Mouse (Mus musculus): ENCODE results near the gene Tns1. TPM values are rescaled to one million over a fixed set of nuclear protein-coding genes. Genes with fewer than 3 reads are reported as not detected.

The Tns1 gene
- polyA plus RNA-seq, 1 experiment from 2014 or later: 8.2 TPM

- no peak for ATAC-seq
Measured at GRCm38 (mm10) chr1:74153461-74154184, 29.4 kb upstream of the Tns1 start, which contains the start of gene Cxcr2. Gene Cxcr2 (plus strand): TSS chr1:74153989.

GRCm38 (mm10) chr1:74151091-74151490, 26.8 kb upstream of the Tns1 start:
- Histone ChIP-seq H3K27ac (ENCODE audit: low read length) (no peak overlapping the region), H3K27me3 (ENCODE audit: control insufficient read depth, insufficient read depth, low read depth, low read length) (no peaks in the 10 kb centered on the region), H3K9ac (ENCODE audit: low read depth, low read length) (no peak overlapping the region), H3K36me3 (ENCODE audit: control insufficient read depth, insufficient read depth, low read length) (no peaks in the 10 kb centered on the region), H3K4me3 (ENCODE audit: low read depth, low read length) (no peak overlapping the region), H3K9me3 (replicated peaks; ENCODE audit: control insufficient read depth, low read length, poor library complexity, severe bottlenecking) (no peaks in the 10 kb centered on the region), H3K4me1 (ENCODE audit: control insufficient read depth, insufficient read depth, low read length) (no peaks in the 10 kb centered on the region), H3K4me2 (ENCODE audit: low read length) (no peak overlapping the region)
- no peak for ATAC-seq
- 85% methylated on average over 3 of the region's 3 CpGs for WGBS

More at GRCm38 (mm10) chr1:74153461-74154184, 29.4 kb upstream of the Tns1 start, which contains the start of gene Cxcr2:
- Histone ChIP-seq H3K36me3 (ENCODE audit: control insufficient read depth, insufficient read depth, low read length) (no peaks in the 10 kb centered on the region), H3K27ac (ENCODE audit: low read length) (no peak within 1 kb of the TSS), H3K9me3 (replicated peaks; ENCODE audit: control insufficient read depth, low read length, poor library complexity, severe bottlenecking) (no peaks in the 10 kb centered on the region), H3K4me3 (ENCODE audit: low read depth, low read length) (no peak within 1 kb of the TSS), H3K27me3 (ENCODE audit: control insufficient read depth, insufficient read depth, low read depth, low read length) (no peaks in the 10 kb centered on the region), H3K4me1 (ENCODE audit: control insufficient read depth, insufficient read depth, low read length) (no peaks in the 10 kb centered on the region), H3K4me2 (ENCODE audit: low read length) (no peak within 1 kb of the TSS), H3K9ac (ENCODE audit: low read depth, low read length) (no peak within 1 kb of the TSS)
- WGBS: 81% methylated on average over 8 of the region's 8 CpGs

DNA sequence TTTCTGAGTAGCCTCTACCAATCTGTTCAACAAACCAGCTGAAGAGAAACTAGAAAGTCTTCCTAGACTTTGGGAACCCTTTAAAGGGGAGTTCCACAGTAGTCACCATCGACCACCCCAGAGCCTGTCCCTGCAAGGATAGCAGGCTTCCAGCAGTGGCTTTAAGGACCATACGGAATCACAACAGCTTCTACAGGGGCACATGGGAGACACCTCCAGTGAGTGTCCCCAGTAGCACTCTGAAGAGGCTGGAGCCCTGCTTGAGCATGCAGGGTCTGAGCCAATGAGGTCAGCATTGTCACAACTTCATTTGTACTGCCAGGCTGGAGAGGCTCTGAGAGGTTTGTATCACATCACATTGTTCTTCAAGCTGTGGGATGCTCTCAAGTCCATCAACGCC, 25.9 kb upstream of the Tns1 start:
- H3K4me2 ChIP-seq (ENCODE audit: low read length): no peak overlapping the region
- no peak for ATAC-seq
- H3K9ac ChIP-seq (ENCODE audit: low read depth, low read length): no peak overlapping the region
- 72% methylated on average over 3 of the region's 3 CpGs for WGBS
- H3K36me3 ChIP-seq (ENCODE audit: control insufficient read depth, insufficient read depth, low read length): no peaks in the 10 kb centered on the region
- no peaks in the 10 kb centered on the region for H3K27me3 ChIP-seq (ENCODE audit: control insufficient read depth, insufficient read depth, low read depth, low read length)
- H3K27ac ChIP-seq (ENCODE audit: low read length): no peak overlapping the region
- H3K4me3 ChIP-seq (ENCODE audit: low read depth, low read length): no peak overlapping the region
- H3K9me3 ChIP-seq (replicated peaks; ENCODE audit: control insufficient read depth, low read length, poor library complexity, severe bottlenecking): no peaks in the 10 kb centered on the region
- no peaks in the 10 kb centered on the region for H3K4me1 ChIP-seq (ENCODE audit: control insufficient read depth, insufficient read depth, low read length)

- Histone ChIP-seq H3K4me3 (ENCODE audit: low read depth, low read length) (no peak overlapping the region), H3K9ac (ENCODE audit: low read depth, low read length) (no peak overlapping the region), H3K4me2 (ENCODE audit: low read length) (no peak overlapping the region), H3K9me3 (replicated peaks; ENCODE audit: control insufficient read depth, low read length, poor library complexity, severe bottlenecking) (no peaks in the 10 kb centered on the region), H3K36me3 (ENCODE audit: control insufficient read depth, insufficient read depth, low read length) (no peaks in the 10 kb centered on the region), H3K27ac (ENCODE audit: low read length) (no peak overlapping the region), H3K4me1 (ENCODE audit: control insufficient read depth, insufficient read depth, low read length) (no peaks in the 10 kb centered on the region), H3K27me3 (ENCODE audit: control insufficient read depth, insufficient read depth, low read depth, low read length) (no peaks in the 10 kb centered on the region)
- WGBS: 92% methylated on average over 6 of the region's 6 CpGs
- no peak for ATAC-seq
Measured at GRCm38 (mm10) chr1:74149106-74149885, 25.0 kb upstream of the Tns1 start.

DNA sequence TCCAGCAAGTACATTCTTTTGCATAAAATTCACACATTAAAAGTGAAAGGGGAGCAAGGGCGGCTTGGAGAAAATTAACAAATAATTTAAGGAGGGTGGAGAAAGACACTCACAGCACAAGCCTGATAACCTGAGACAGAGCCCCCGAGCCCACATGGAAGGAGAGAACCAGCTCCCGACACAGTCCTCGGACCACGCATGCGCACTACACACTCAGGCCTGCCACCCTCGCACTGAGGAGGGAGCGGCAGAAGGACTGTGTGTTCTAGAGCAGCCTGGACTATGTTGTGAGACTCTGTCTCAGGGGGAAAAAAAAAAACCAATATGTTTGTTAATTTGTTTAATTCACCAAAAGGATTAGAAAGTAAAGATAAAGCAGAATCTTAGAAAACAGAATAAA, 17.5 kb upstream of the Tns1 start:
- Histone ChIP-seq H3K9ac (ENCODE audit: low read depth, low read length) (no peak overlapping the region), H3K36me3 (ENCODE audit: control insufficient read depth, insufficient read depth, low read length) (no peaks in the 10 kb centered on the region), H3K27me3 (ENCODE audit: control insufficient read depth, insufficient read depth, low read depth, low read length) (no peaks in the 10 kb centered on the region), H3K4me2 (ENCODE audit: low read length) (no peak overlapping the region), H3K9me3 (replicated peaks; ENCODE audit: control insufficient read depth, low read length, poor library complexity, severe bottlenecking) (no peaks in the 10 kb centered on the region), H3K27ac (ENCODE audit: low read length) (no peak overlapping the region), H3K4me3 (ENCODE audit: low read depth, low read length) (no peak overlapping the region), H3K4me1 (ENCODE audit: control insufficient read depth, insufficient read depth, low read length) (no peaks in the 10 kb centered on the region)
- ATAC-seq: no peak
- 76% methylated on average over 8 of the region's 8 CpGs for WGBS

GRCm38 (mm10) chr1:74139415-74139814, 15.2 kb upstream of the Tns1 start:
- Histone ChIP-seq H3K27ac (ENCODE audit: low read length) (no peak overlapping the region), H3K36me3 (ENCODE audit: control insufficient read depth, insufficient read depth, low read length) (no peaks in the 10 kb centered on the region), H3K4me1 (ENCODE audit: control insufficient read depth, insufficient read depth, low read length) (no peaks in the 10 kb centered on the region), H3K4me3 (ENCODE audit: low read depth, low read length) (no peak overlapping the region), H3K27me3 (ENCODE audit: control insufficient read depth, insufficient read depth, low read depth, low read length) (no peaks in the 10 kb centered on the region), H3K4me2 (ENCODE audit: low read length) (no peak overlapping the region), H3K9ac (ENCODE audit: low read depth, low read length) (no peak overlapping the region), H3K9me3 (replicated peaks; ENCODE audit: control insufficient read depth, low read length, poor library complexity, severe bottlenecking) (no peaks in the 10 kb centered on the region)
- ATAC-seq: no peak
- 59% methylated on average over 3 of the region's 3 CpGs for WGBS

DNA sequence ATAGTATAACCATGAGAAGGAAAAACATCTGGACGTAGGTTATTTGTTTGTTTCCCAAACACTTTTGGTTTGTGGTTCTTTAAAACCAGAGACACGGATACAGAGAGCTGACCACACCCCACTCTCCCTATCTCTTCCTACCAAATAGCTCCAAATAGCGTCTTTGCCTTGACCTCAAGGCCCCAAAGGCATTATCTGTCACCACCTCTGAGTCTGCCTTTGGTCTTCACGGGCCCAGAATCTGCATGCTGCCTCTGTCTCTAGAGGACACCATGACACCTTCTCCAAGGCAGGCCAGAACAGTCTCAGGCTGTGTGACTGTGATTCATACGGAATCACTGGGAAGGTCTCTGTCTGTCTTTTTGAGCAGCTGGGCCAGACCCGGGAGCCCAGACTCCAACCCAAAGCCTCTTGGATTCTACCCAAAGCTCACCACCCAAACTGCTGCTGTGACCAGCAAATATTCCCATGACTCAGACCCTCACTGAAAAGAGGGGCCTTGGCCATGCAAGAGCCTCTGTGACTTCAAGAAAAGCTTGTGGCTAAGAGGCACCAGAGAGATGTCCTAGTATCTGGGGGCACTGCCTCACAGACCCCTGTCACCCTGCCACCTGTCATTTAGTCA, 11.2 kb upstream of the Tns1 start:
- WGBS: 86% methylated on average over 6 of the region's 6 CpGs
- Histone ChIP-seq H3K9me3 (replicated peaks; ENCODE audit: control insufficient read depth, low read length, poor library complexity, severe bottlenecking) (no peaks in the 10 kb centered on the region), H3K4me2 (ENCODE audit: low read length) (no peak overlapping the region), H3K4me3 (ENCODE audit: low read depth, low read length) (no peak overlapping the region), H3K9ac (ENCODE audit: low read depth, low read length) (no peak overlapping the region), H3K36me3 (ENCODE audit: control insufficient read depth, insufficient read depth, low read length) (no peaks in the 10 kb centered on the region), H3K4me1 (ENCODE audit: control insufficient read depth, insufficient read depth, low read length) (no peaks in the 10 kb centered on the region), H3K27ac (ENCODE audit: low read length) (no peak overlapping the region), H3K27me3 (ENCODE audit: control insufficient read depth, insufficient read depth, low read depth, low read length) (no peaks in the 10 kb centered on the region)
- ATAC-seq: no peak

GRCm38 (mm10) chr1:74133954-74134353, 9.7 kb upstream of the Tns1 start:
- Histone ChIP-seq H3K4me1 (ENCODE audit: control insufficient read depth, insufficient read depth, low read length) (no peaks in the 10 kb centered on the region), H3K9ac (ENCODE audit: low read depth, low read length) (no peak overlapping the region)
- 76% methylated on average over 6 of the region's 6 CpGs for WGBS

GRCm38 (mm10) chr1:74132011-74132410, 7.8 kb upstream of the Tns1 start:
- Histone ChIP-seq H3K36me3 (ENCODE audit: control insufficient read depth, insufficient read depth, low read length) (no peaks in the 10 kb centered on the region), H3K4me2 (ENCODE audit: low read length) (no peak overlapping the region), H3K27ac (ENCODE audit: low read length) (no peak overlapping the region), H3K9me3 (replicated peaks; ENCODE audit: control insufficient read depth, low read length, poor library complexity, severe bottlenecking) (no peaks in the 10 kb centered on the region), H3K9ac (ENCODE audit: low read depth, low read length) (no peak overlapping the region), H3K4me3 (ENCODE audit: low read depth, low read length) (no peak overlapping the region), H3K27me3 (ENCODE audit: control insufficient read depth, insufficient read depth, low read depth, low read length) (no peaks in the 10 kb centered on the region), H3K4me1 (ENCODE audit: control insufficient read depth, insufficient read depth, low read length) (no peaks in the 10 kb centered on the region)
- WGBS: 75% methylated on average over 3 of the region's 3 CpGs
- no peak for ATAC-seq

More at GRCm38 (mm10) chr1:74133954-74134353, 9.7 kb upstream of the Tns1 start:
- Histone ChIP-seq H3K36me3 (ENCODE audit: control insufficient read depth, insufficient read depth, low read length) (no peaks in the 10 kb centered on the region), H3K27me3 (ENCODE audit: control insufficient read depth, insufficient read depth, low read depth, low read length) (no peaks in the 10 kb centered on the region), H3K4me3 (ENCODE audit: low read depth, low read length) (no peak overlapping the region), H3K27ac (ENCODE audit: low read length) (no peak overlapping the region), H3K9me3 (replicated peaks; ENCODE audit: control insufficient read depth, low read length, poor library complexity, severe bottlenecking) (no peaks in the 10 kb centered on the region), H3K4me2 (ENCODE audit: low read length) (no peak overlapping the region)
- no peak for ATAC-seq
